Mouse (Mus musculus) liver, postnatal 0 days (tissue): ENCODE measurements around the gene Pecam1. TPM values are rescaled to one million over a fixed set of nuclear protein-coding genes. Genes with fewer than 3 reads are reported as not detected.

Experiments
- ATAC-seq: fragments of 200-750 bp; cut with Nextera tagmentation; 2 replicates; pipeline ENCODE4 v1.8.0; 2017; ENCODE audit warnings: mild to moderate bottlenecking, moderate library complexity
- DNase-seq: peaks from one replicate; pipeline ENCODE4 v3.0.0-alpha.2; 2016
- H3K27ac ChIP-seq: fragments of 300-500 bp; sonication (generic); 2 replicates; pipeline ENCODE4 v1.5.1; 2014; ENCODE audit warnings: antibody characterized with exemption, moderate library complexity, mild to moderate bottlenecking, low read depth
- H3K27me3 ChIP-seq: fragments of 300-500 bp; sonication (generic); 2 replicates; pipeline ENCODE4 v1.6.1; 2014; ENCODE audit warnings: low read length, control low read depth, mixed read lengths; ENCODE audit not compliant: insufficient read depth
- H3K36me3 ChIP-seq: fragments of 300-500 bp; sonication (generic); replicated peaks from 2 replicates; pipeline ENCODE4 v1.6.1; 2014; ENCODE audit warnings: mild to moderate bottlenecking, control low read depth, low read length, moderate library complexity, mixed read lengths; ENCODE audit not compliant: insufficient read depth
- H3K4me1 ChIP-seq: fragments of 300-500 bp; sonication (generic); 2 replicates; pipeline ENCODE4 v1.6.1; 2014; ENCODE audit warnings: antibody characterized with exemption, mild to moderate bottlenecking, control low read depth; ENCODE audit not compliant: insufficient read depth
- H3K4me2 ChIP-seq: fragments of 300-500 bp; sonication (generic); 2 replicates; pipeline ENCODE4 v1.6.1; 2014; ENCODE audit warnings: low read depth, mild to moderate bottlenecking, low read length, moderate library complexity, mixed read lengths
- H3K4me3 ChIP-seq: fragments of 300-500 bp; sonication (generic); 2 replicates; pipeline ENCODE4 v1.5.1; 2014; ENCODE audit warnings: low read depth, low read length
- H3K9ac ChIP-seq: fragments of 300-500 bp; sonication (generic); replicated peaks from 2 replicates; pipeline ENCODE4 v1.6.1; 2014; ENCODE audit warnings: mild to moderate bottlenecking, moderate library complexity
- H3K9me3 ChIP-seq: fragments of 300-500 bp; sonication (generic); 2 replicates; pipeline ENCODE4 v1.6.1; 2016; ENCODE audit warnings: mild to moderate bottlenecking, control low read depth, low read length, mixed read lengths
- CTCF ChIP-seq: sonication (generic); IDR thresholded peaks from 2 replicates; pipeline ENCODE4 v1.5.1; 2016; ENCODE audit warnings: antibody characterized with exemption, low read depth
- EP300 ChIP-seq: IDR thresholded peaks from 2 replicates; pipeline ENCODE4 v1.6.1; 2016; ENCODE audit warnings: antibody characterized with exemption, low read depth, mild to moderate bottlenecking
- WGBS: fragments of 180-500 bp; shearing (Covaris S2); extraction: QIAGEN DNeasy Blood & Tissue Kit; methylation state at CpG from one replicate; pipeline ENCODE4 v1.1.7; 2014; ENCODE audit not compliant: insufficient replicate concordance; 5-methylcytosine and 5-hydroxymethylcytosine counted together
- microRNA-seq: library from miRNA; unstranded; fragments of <30 nt; microRNA quantifications from one replicate; pipeline ENCODE4, GENCODE M21; 2016
- polyA plus RNA-seq: library from polyadenylated mRNA; unstranded; fragments of >200 nt; fragmentation: Nextera tagmentation; extraction: Ambion mirVana; gene quantifications from 2 replicates; pipeline ENCODE4 v1.2.1, GENCODE M21; 2015

The Pecam1 gene
- polyA plus RNA-seq, 1 experiment from 2014 or later: 9.2 TPM

DNA sequence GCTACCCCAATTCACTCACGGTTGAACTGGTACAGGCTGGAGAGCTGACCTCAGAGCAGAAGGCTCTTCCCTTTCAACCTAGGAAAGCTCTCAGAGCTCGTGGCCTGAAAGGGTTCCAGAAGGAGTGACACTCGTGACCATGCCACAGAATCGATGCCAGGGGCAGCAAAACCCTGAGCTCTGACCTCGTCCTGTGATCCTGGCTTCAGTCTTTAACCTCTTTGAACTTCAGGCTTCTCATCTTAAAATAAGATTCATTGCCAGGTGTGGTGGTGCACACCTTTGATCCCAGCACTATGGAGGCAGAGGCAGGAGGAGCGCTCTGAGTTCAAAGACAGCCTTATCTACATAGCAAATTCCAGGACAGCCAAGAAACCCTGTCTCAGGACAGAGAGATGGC lies 143.1 kb downstream of the Pecam1 start:
- no peak overlapping the region for H3K9ac ChIP-seq
- H3K27me3 ChIP-seq: no peaks in the 10 kb centered on the region
- TF ChIP-seq EP300 (no peak), CTCF (no peak)
- no peak overlapping the region for H3K4me2 ChIP-seq
- H3K27ac ChIP-seq: no peak overlapping the region
- WGBS: 59% methylated on average over 6 of the region's 6 CpGs
- peaks cover 19% of the 10 kb centered on the region for H3K4me1 ChIP-seq
- no peak for DNase-seq
- H3K9me3 ChIP-seq: no peaks in the 10 kb centered on the region
- no peak for ATAC-seq
- H3K36me3 ChIP-seq: peaks cover 7% of the 10 kb centered on the region; the same call in 1 of the 2 replicates
- no peak overlapping the region for H3K4me3 ChIP-seq

- Histone ChIP-seq H3K4me3 (no peak overlapping the region), H3K9ac (no peak overlapping the region), H3K9me3 (no peaks in the 10 kb centered on the region), H3K36me3 (peaks cover 8% of the 10 kb centered on the region; the same call in 1 of the 2 replicates), H3K4me1 (peaks cover 15% of the 10 kb centered on the region), H3K27me3 (no peaks in the 10 kb centered on the region), H3K4me2 (no peak overlapping the region), H3K27ac (no peak overlapping the region)
- TF ChIP-seq CTCF: no peak
- no peak for TF ChIP-seq EP300
- WGBS: 67% methylated on average over 5 of the region's 5 CpGs
- no peak for DNase-seq
- no peak for ATAC-seq
Observed at GRCm38 (mm10) chr11:106606042-106606441, 144.4 kb downstream of the Pecam1 start.

Small RNAs within 50 kb of the gene (microRNA-seq; reads per million reads assigned to microRNA genes)
- not detected for gene Gm25994
- 17.0 reads per million, percentile 26 among the genes with 10 or more reads in this experiment for gene Mir3064

Other genes with a start within 250 kb of the Pecam1 start
- 9.9 and 11.3 TPM in 2 replicates for gene Tex2, start 137.2 kb downstream of the Pecam1 start, polyA plus RNA-seq
- 4.1 and 5.1 TPM in 2 replicates for gene Milr1, start 598 bp upstream of the Pecam1 start, polyA plus RNA-seq
- 7.9 and 8.4 TPM in 2 replicates for gene Polg2, start 28.9 kb upstream of the Pecam1 start, polyA plus RNA-seq
- 114 and 115 TPM in 2 replicates for gene Ddx5, start 38.6 kb upstream of the Pecam1 start, polyA plus RNA-seq
- gene Cep95, start 38.6 kb upstream of the Pecam1 start, polyA plus RNA-seq: 4.6 and 5.1 TPM in 2 replicates
- 4.5 and 4.8 TPM in 2 replicates for gene Smurf2, start 170.1 kb upstream of the Pecam1 start, polyA plus RNA-seq
- 115 and 128 TPM in 2 replicates for gene Kpna2, start 248.9 kb upstream of the Pecam1 start, polyA plus RNA-seq